Mouse (Mus musculus) erythroblast, embryonic 14.5 days (primary cell): ENCODE results near the gene A430005L14Rik. TPM values are rescaled to one million over a fixed set of nuclear protein-coding genes. Genes with fewer than 3 reads are reported as not detected.
"Not testable (repeated sequence)": the region's sequence is repeated elsewhere in the genome, so short reads cannot be mapped to it uniquely, and the experiment has no call there.

Experiments
- H3K27me3 ChIP-seq: 2 replicates; pipeline ENCODE4 v1.6.1; 2012; ENCODE audit warnings: inconsistent platforms; ENCODE audit not compliant: control insufficient read depth
- H3K36me3 ChIP-seq: 2 replicates; pipeline ENCODE4 v1.6.1; 2012; ENCODE audit warnings: mild to moderate bottlenecking, inconsistent platforms; ENCODE audit not compliant: control insufficient read depth
- H3K4me1 ChIP-seq: 2 replicates; pipeline ENCODE4 v1.6.1; 2012; ENCODE audit warnings: inconsistent platforms; ENCODE audit not compliant: control insufficient read depth
- H3K4me3 ChIP-seq: replicated peaks from 2 replicates; pipeline ENCODE3; 2012; ENCODE audit warnings: moderate library complexity, mild to moderate bottlenecking, inconsistent platforms
- H3K9me3 ChIP-seq: 2 replicates; pipeline ENCODE4 v1.6.1; 2012; ENCODE audit warnings: low read length, inconsistent platforms, mixed read lengths; ENCODE audit not compliant: control insufficient read depth
- GATA1 ChIP-seq: IDR thresholded peaks from 2 replicates; pipeline ENCODE4 v1.6.1; 2012; ENCODE audit warnings: low read length, inconsistent platforms, mixed read lengths
- TAL1 ChIP-seq: IDR thresholded peaks from 3 replicates; pipeline ENCODE4 v1.6.1; 2012; ENCODE audit warnings: low read length, inconsistent platforms, mixed read lengths
- polyA plus RNA-seq: library from polyadenylated mRNA; stranded (reverse); fragments of >175 nt; gene quantifications from 2 replicates; pipeline ENCODE4 v1.2.3, GENCODE M21; 2012

Gene A430005L14Rik
- 30.6 and 35.2 TPM in 2 replicates for polyA plus RNA-seq

- peaks cover 24% of the 10 kb centered on the region for H3K27me3 ChIP-seq
- H3K36me3 ChIP-seq = peaks cover 33% of the 10 kb centered on the region
- H3K9me3 ChIP-seq = no peaks in the 10 kb centered on the region
- TF ChIP-seq GATA1 (no peak), TAL1 (no peak)
- peaks cover 37% of the 10 kb centered on the region for H3K4me1 ChIP-seq
- peak within 1 kb of the TSS; percentile 99 for H3K4me3 ChIP-seq
Measured at GRCm38 (mm10) chr4:153956569-153957405, at the start of gene A430005L14Rik. Gene A430005L14Rik, plus strand, starts transcription at chr4:153957237.

DNA sequence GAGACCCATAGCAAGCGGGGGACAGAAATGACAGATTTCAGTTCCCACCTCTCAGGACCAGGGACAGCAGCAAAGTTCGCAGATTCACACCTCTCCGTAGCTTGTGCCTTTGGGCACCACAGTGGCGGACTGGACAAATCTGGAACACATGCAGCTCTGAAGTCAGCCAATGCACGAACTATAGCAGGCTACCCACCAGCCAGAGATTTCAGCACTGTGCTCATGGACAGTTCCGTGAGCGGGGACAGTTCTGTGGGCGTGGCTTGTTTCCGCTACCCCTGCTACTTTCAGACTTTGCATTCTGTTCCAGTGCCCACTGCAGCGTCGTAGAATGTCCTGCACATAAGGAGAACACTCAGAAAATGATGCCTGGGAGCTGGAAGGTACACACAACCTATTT lies 49.5 kb upstream of the A430005L14Rik start:
- H3K27me3 ChIP-seq = no peaks in the 10 kb centered on the region
- peaks cover 18% of the 10 kb centered on the region for H3K9me3 ChIP-seq
- TF ChIP-seq TAL1 (no peak), GATA1 (no peak)
- no peaks in the 10 kb centered on the region for H3K4me1 ChIP-seq
- H3K4me3 ChIP-seq = no peak overlapping the region
- no peaks in the 10 kb centered on the region for H3K36me3 ChIP-seq

DNA sequence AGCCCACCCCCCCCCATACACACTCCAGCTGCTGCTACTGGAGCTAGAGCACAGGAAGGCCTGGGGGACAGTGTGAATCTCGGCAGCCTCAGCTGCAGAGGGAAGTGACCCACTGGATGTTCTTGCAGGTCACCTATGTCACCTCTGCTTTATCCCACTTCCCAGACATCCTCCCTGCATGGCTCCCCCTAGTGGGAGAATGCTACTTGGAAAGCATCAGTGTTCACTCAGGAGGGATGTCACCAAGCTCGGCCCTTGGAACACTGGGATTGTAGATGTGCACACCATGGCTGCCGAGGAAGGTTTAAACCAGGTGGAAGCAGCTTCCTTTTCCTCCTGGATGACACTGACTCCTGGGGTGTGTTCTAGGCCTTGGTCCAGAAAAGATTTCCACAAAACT lies 43.4 kb upstream of the A430005L14Rik start:
- H3K9me3 ChIP-seq = peaks cover 8% of the 10 kb centered on the region
- H3K27me3 ChIP-seq = no peaks in the 10 kb centered on the region
- TF ChIP-seq TAL1 = no peak
- TF ChIP-seq GATA1 = no peak
- no peaks in the 10 kb centered on the region for H3K4me1 ChIP-seq
- no peak overlapping the region for H3K4me3 ChIP-seq
- H3K36me3 ChIP-seq = no peaks in the 10 kb centered on the region

DNA sequence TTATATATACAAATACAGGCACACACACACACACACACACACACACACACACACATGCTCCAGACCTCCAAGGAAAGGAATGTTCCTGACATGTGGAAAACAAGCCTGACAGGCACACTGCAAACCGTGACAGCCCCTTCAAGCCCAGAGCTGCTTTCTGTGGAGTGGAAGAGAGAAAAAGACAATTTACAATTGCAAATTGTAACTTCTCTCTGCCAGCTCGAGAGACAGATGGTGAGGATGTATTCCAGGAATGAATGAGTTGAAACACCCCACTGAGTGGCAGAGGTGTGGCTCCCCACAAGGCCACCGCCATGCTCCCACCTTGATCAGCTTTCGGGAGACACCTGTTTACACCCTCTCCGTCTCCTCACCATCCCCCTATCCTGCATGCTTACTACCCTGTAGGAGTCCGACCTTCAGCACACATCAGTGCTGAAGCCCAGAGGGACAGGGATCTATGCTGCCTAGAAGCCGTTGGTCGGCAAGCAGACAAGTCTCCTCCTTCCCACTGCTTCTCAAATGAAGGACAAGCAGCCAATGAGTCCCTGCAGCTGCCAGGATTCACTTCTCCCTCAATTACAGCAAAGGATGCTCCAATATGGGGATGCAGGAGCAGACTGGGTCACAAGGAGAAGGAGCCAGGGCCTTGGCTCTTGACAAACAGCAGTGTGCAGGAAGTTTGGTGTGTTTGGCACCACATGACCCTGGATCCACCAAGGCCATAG lies 39.1 kb upstream of the A430005L14Rik start:
- no peaks in the 10 kb centered on the region for H3K9me3 ChIP-seq
- no peaks in the 10 kb centered on the region for H3K27me3 ChIP-seq
- H3K36me3 ChIP-seq = no peaks in the 10 kb centered on the region
- TF ChIP-seq GATA1 (no peak), TAL1 (no peak)
- no peaks in the 10 kb centered on the region for H3K4me1 ChIP-seq
- no peak overlapping the region for H3K4me3 ChIP-seq

GRCm38 (mm10) chr4:153920517-153921233 lies 36.4 kb upstream of the A430005L14Rik start:
- no peak for TF ChIP-seq GATA1
- TF ChIP-seq TAL1 = no peak
- Histone ChIP-seq H3K4me1 (no peaks in the 10 kb centered on the region), H3K9me3 (no peaks in the 10 kb centered on the region), H3K27me3 (no peaks in the 10 kb centered on the region), H3K4me3 (no peak overlapping the region), H3K36me3 (no peaks in the 10 kb centered on the region)

DNA sequence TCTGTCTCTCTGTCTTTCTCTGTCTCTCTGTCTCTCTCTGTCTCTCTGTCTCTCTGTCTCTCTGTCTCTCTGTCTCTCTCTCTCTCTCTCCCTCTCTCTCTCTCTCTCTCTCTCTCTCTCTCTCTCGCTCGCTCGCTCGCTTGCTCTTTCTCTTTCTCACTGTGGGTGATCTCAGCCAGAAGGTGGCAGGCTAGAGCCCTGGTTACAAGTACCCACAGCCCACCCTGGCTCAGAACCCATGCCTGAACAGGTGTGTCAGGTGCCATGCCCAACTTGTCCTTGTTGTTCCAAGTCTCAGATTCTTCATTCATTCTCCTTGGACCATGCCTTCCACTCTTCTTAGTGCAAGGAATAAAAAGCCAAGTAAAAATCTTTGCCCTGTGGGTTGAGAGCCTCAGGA lies 34.9 kb upstream of the A430005L14Rik start:
- H3K4me3 ChIP-seq, H3K9me3 ChIP-seq, H3K4me1 ChIP-seq, H3K27me3 ChIP-seq, H3K36me3 ChIP-seq: not testable (repeated sequence)

- H3K27me3 ChIP-seq = no peaks in the 10 kb centered on the region
- no peak for TF ChIP-seq GATA1
- no peak for TF ChIP-seq TAL1
- no peaks in the 10 kb centered on the region for H3K9me3 ChIP-seq
- no peaks in the 10 kb centered on the region for H3K4me1 ChIP-seq
- H3K36me3 ChIP-seq = no peaks in the 10 kb centered on the region
- no peak overlapping the region for H3K4me3 ChIP-seq
Measured at GRCm38 (mm10) chr4:153928772-153929299, 28.2 kb upstream of the A430005L14Rik start.

DNA sequence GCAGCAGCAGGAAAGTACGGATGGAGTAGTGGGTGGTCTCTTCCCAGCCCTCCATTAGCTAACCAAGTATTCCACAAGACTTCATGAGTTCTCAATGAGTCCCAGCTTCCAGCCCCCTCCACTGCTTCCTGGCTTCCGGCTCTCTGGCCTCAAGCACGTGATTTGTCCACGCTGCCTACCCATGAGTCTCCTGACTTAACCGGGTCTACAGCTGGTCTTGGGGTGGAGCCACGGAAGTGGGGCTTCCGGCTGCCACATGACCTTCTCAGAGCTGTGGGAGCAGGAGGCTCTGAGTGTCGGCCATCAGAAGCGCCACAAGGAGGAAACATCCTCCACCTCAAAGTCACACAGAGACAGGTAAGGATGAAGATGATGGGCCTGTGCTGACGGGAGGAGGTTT lies 27.6 kb upstream of the A430005L14Rik start:
- no peak for TF ChIP-seq GATA1
- no peak for TF ChIP-seq TAL1
- no peaks in the 10 kb centered on the region for H3K27me3 ChIP-seq
- no peak overlapping the region for H3K4me3 ChIP-seq
- no peaks in the 10 kb centered on the region for H3K4me1 ChIP-seq
- no peaks in the 10 kb centered on the region for H3K36me3 ChIP-seq
- no peaks in the 10 kb centered on the region for H3K9me3 ChIP-seq

DNA sequence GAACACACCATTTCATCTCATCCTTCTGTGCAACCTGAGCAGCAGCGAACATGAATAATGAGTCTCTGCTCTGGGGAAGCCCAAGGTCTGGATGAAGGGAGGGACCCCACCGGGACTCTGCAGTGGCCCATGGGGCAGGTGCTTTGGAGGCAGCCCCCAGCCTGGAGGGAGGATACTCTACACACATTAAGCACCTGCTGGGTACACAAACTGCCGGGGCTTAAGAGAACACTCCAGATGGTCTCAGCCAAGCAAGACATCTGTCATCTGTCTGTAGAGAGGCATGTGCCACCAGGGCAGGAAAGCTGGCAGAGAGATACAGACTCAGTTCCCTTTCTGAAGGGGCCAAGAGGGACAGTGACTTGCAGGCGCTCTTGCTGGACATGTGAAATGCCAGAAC lies 27.1 kb upstream of the A430005L14Rik start:
- Histone ChIP-seq H3K4me3 (no peak overlapping the region), H3K27me3 (no peaks in the 10 kb centered on the region), H3K9me3 (no peaks in the 10 kb centered on the region), H3K36me3 (no peaks in the 10 kb centered on the region), H3K4me1 (no peaks in the 10 kb centered on the region)
- no peak for TF ChIP-seq GATA1
- TF ChIP-seq TAL1 = no peak
